Mouse (Mus musculus): ENCODE measurements around the gene Hnrnpk. TPM values are rescaled to one million over a fixed set of nuclear protein-coding genes. Genes with fewer than 3 reads are reported as not detected.

Gene Hnrnpk
- total RNA-seq, 2 experiments from 2014 or later = 656 to 660 TPM

Small RNA genes within 50 kb of the gene (microRNA-seq; reads per million reads assigned to microRNA genes)
- gene Mir7-1 = 63.9 to 80.7 reads per million in 2 experiments

Other genes with a start within 250 kb of the Hnrnpk start
- gene Idnk, start 245.7 kb downstream of the Hnrnpk start, total RNA-seq (2021) = 10 to 100 TPM; 26.3 to 28.2 TPM
- gene Ubqln1, start 187.7 kb downstream of the Hnrnpk start, total RNA-seq (2021) = 100 to 1,000 TPM; 136 to 145 TPM
- gene Gkap1, start 127.6 kb downstream of the Hnrnpk start, total RNA-seq (2021) = 10 to 100 TPM; 22.8 to 23.7 TPM
- gene Kif27, start 44.2 kb downstream of the Hnrnpk start, total RNA-seq (2021) = 1 to 10 TPM; 3.2 to 3.3 TPM
- 1 to 10 TPM; 6.8 to 7.4 TPM for gene 2210016F16Rik, start 18.1 kb downstream of the Hnrnpk start, total RNA-seq (2021)
- gene Rmi1, start 1.1 kb downstream of the Hnrnpk start, total RNA-seq (2021) = 10 to 100 TPM; 17.1 to 17.9 TPM
- gene Slc28a3, start 207.5 kb upstream of the Hnrnpk start, total RNA-seq (2021) = under 1 TPM in 1 of 2 experiments, not detected in 1; 0.10 TPM